Mouse (Mus musculus): ENCODE data around the gene Lhx8.

The Lhx8 gene

DNA sequence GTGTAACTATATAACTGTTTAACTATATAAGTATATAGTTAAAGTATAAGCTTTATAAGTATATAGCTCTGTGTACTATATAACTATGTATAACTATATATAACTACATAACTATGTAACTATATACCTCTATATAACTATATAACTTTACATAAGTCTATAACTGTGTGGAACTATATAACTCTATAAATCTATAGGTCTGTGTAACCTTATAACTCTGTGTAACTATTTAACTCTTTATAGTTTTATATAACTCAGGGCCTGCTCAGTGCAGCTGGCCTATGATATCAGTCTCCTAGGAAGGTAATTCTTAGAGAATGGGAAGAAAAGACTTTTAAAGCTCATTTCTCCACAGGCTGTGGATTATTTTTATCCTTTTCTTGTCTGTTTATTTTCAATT lies 73.1 kb downstream of the Lhx8 start:
- in situ Hi-C loops (cut with MboI; ENCODE audit: low sequenced_read_pairs): no loop called here
